8 mouse cellular contexts compared by ENCODE assay signal in genomic region chr9:61031699-61032447, GRCm38 (mm10).
DNase-seq lines count a peak whose midpoint lies in the region; ATAC-seq lines count a peak whose summit lies in the region.

No protein-coding gene starts in this region.

- no peaks in the 10 kb centered on the region for H3K79me2 ChIP-seq in macrophage (ENCODE audit: inconsistent target)

- peaks cover 4% of the 10 kb centered on the region; the same call in 1 of the 2 replicates for H3K27me3 ChIP-seq in midbrain, embryonic 16.5 days (ENCODE audit: control insufficient read depth, insufficient read depth, low read depth, low read length)
- 0 out of 2 replicates have a peak, but pooled peaks cover 4% of the 10 kb centered on the region for H3K27me3 ChIP-seq in midbrain, embryonic 13.5 days

- ATAC-seq in midbrain, embryonic 16.5 days: 0 out of 2 replicates have a peak, but pooled peaks have one; percentile 15
- no peak for ATAC-seq in midbrain, embryonic 13.5 days
- ATAC-seq in cerebellum, adult (ENCODE audit: insufficient number of reproducible peaks, low FRiP score, low TSS enrichment): peak; percentile 84
- ATAC-seq in granulocyte monocyte progenitor cell, adult 5-6 weeks (replicated peaks; ENCODE audit: poor library complexity, severe bottlenecking): peak; percentile 84

- no peaks in the 10 kb centered on the region for H3K9me3 ChIP-seq in midbrain, embryonic 16.5 days (replicated peaks; ENCODE audit: control insufficient read depth, low read length, poor library complexity, severe bottlenecking)
- no peaks in the 10 kb centered on the region for H3K9me3 ChIP-seq in midbrain, embryonic 13.5 days

- no peak overlapping the region for H3K27ac ChIP-seq in midbrain, embryonic 16.5 days (ENCODE audit: low read length)
- no peak overlapping the region for H3K27ac ChIP-seq in midbrain, embryonic 13.5 days
- H3K27ac ChIP-seq in macrophage: peak overlapping the region; percentile 39

- no peaks in the 10 kb centered on the region for H3K36me3 ChIP-seq in midbrain, embryonic 16.5 days (ENCODE audit: control insufficient read depth, insufficient read depth, low read length)
- H3K36me3 ChIP-seq in midbrain, embryonic 13.5 days: no peaks in the 10 kb centered on the region
- no peaks in the 10 kb centered on the region for H3K36me3 ChIP-seq in macrophage (ENCODE audit: inconsistent target)

- H3K4me2 ChIP-seq in midbrain, embryonic 16.5 days (ENCODE audit: low read length): no peak overlapping the region
- no peak overlapping the region for H3K4me2 ChIP-seq in midbrain, embryonic 13.5 days (replicated peaks)

- H3K4me1 ChIP-seq in midbrain, embryonic 16.5 days (ENCODE audit: control insufficient read depth, insufficient read depth, low read length): peaks cover 6% of the 10 kb centered on the region
- peaks cover 24% of the 10 kb centered on the region for H3K4me1 ChIP-seq in midbrain, embryonic 13.5 days (replicated peaks)

- no peak overlapping the region for H3K4me3 ChIP-seq in midbrain, embryonic 16.5 days (ENCODE audit: low read depth, low read length)
- H3K4me3 ChIP-seq in midbrain, embryonic 13.5 days (replicated peaks): no peak overlapping the region
- no peak overlapping the region for H3K4me3 ChIP-seq in macrophage (ENCODE audit: inconsistent target)

- no peak overlapping the region for H3K9ac ChIP-seq in midbrain, embryonic 16.5 days (ENCODE audit: low read depth, low read length)
- no peak overlapping the region for H3K9ac ChIP-seq in midbrain, embryonic 13.5 days (replicated peaks)

- WGBS in midbrain, embryonic 16.5 days: 79% methylated on average over 26 of the region's 26 CpGs
- 83% methylated on average over 26 of the region's 26 CpGs for WGBS in midbrain, embryonic 13.5 days
- 39% methylated on average over 19 of the region's 26 CpGs for WGBS in macrophage (ENCODE audit: missing documents)

- peak; percentile 44 for DNase-seq in kidney, postnatal 14 days
- DNase-seq in retina, postnatal 1 day: no peak
- DNase-seq in urinary bladder, adult 2 months (ENCODE audit: low spot score): no peak
